Mouse (Mus musculus): ENCODE measurements at regions not wholly inside any gene's neighbourhood (a gene's known extent, or its start where the extent isn't known, plus 50 kb on each side); places are given as distances from the start of the nearest gene placed in this dataset.

GRCm38 (mm10) chr3:147445066-147445844, 593.1 kb downstream of the Ttll7 start:
- no peak for DNase-seq

- DNase-seq: peak; percentile 86
Measured at GRCm38 (mm10) chr3:147445884-147446283, 593.7 kb downstream of the Ttll7 start.

GRCm38 (mm10) chr3:147452176-147452575, 600.0 kb downstream of the Ttll7 start:
- DNase-seq: no peak

- DNase-seq: no peak
Measured at GRCm38 (mm10) chr3:147455383-147455782, 603.2 kb downstream of the Ttll7 start.

GRCm38 (mm10) chr3:147456294-147456693, 604.1 kb downstream of the Ttll7 start:
- no peak for DNase-seq

- no peak for DNase-seq
Measured at GRCm38 (mm10) chr3:147458115-147458514, 605.9 kb downstream of the Ttll7 start.

- DNase-seq: no peak
Measured at GRCm38 (mm10) chr3:147479890-147480289, 627.7 kb downstream of the Ttll7 start.
